Mouse (Mus musculus): Measurements from ENCODE around the gene Mrtfb. TPM values are rescaled to one million over a fixed set of nuclear protein-coding genes. Genes with fewer than 3 reads are reported as not detected.

Gene Mrtfb
- polyA plus RNA-seq, 1 experiment from 2014 or later = 13.1 TPM

DNA sequence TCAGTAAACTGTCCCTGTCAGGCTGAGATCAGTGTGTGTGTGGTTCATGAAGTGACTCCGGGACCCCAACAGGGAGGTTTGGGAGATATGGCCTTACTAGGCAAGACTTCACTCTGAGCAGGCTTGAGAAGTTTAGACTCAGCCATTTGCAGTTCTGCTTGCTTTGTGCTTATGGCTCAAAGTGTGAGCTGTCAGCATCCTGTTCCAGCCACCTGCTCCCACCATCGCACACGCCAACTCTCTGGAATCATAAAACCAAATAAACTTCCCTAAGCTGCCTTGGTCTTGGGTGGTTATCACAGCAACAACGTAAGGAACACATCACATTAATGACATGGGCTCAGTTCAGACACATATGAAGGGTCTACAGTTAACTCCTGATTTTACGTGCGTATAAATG lies 169.5 kb downstream of the Mrtfb start:
- Histone ChIP-seq H3K4me2 (no peak overlapping the region), H3K4me1 (peaks cover 36% of the 10 kb centered on the region), H3K36me3 (no peaks in the 10 kb centered on the region), H3K4me3 (no peak overlapping the region), H3K27ac (replicated peaks) (no peak overlapping the region), H3K9ac (no peak overlapping the region), H3K9me3 (no peaks in the 10 kb centered on the region), H3K27me3 (replicated peaks) (no peaks in the 10 kb centered on the region)
- 69% methylated on average over 6 of the region's 6 CpGs for WGBS
- ATAC-seq (ENCODE audit: extremely low read depth, insufficient number of reproducible peaks, low FRiP score, low TSS enrichment) = no peak

DNA sequence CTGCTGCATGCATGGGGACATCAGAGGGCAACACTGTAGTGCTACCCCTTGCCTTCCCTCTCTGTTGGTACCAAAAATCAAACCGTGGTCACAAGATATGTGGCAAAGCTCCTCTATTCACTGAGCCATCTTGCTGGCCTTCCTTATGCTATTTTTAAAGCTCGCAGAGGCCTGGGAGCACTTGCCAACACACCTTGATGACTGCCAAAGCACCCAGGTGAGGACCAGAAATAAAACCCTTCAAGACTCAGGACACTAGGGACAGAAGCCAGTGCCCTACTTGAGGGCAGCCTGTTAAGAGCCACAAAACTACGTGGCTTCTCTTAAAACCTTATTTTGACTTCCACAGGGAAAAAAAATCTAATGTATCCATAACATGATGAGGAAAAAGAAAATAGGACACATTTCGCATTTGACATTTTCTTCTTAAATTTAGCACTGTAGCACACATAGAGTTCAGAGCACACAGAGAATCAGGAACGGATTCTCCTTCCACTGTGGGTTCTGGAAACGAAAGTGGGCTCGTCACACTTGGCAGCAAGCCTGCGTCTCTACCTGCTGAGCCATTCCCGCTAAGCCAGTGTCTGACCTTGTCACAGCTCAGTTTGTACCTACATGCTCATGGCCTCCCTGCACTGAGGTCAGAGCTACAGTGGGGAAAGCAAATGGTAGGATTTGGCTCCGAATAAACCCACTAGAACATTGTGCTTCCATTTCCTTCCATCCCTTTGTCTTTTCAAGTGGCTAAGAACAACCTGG lies 170.7 kb downstream of the Mrtfb start:
- Histone ChIP-seq H3K4me2 (no peak overlapping the region), H3K36me3 (no peaks in the 10 kb centered on the region), H3K4me3 (no peak overlapping the region), H3K4me1 (peaks cover 45% of the 10 kb centered on the region), H3K9ac (no peak overlapping the region), H3K9me3 (no peaks in the 10 kb centered on the region), H3K27ac (replicated peaks) (no peak overlapping the region), H3K27me3 (replicated peaks) (no peaks in the 10 kb centered on the region)
- WGBS = 65% methylated on average over 10 of the region's 10 CpGs
- ATAC-seq (ENCODE audit: extremely low read depth, insufficient number of reproducible peaks, low FRiP score, low TSS enrichment) = no peak

DNA sequence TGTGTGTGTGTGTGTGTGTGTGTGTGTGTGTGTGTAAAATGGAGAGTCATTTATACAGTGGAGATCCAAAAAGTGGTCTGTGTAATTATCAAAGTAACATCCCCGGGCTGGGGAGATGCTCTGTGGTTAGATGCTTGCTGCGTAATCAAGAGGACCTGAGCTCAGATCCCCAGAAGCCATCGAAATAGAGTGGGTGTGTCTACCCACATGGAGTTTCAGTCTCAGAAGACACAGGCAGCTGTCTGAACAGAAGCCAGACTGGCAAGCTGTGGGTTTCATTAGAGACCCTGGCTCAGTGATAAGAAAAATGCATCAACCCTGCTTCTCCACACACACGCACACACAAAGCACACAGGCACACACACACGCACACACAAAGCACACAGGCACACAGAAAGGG lies 171.8 kb downstream of the Mrtfb start:
- no peak overlapping the region for H3K9ac ChIP-seq
- 66% methylated on average over 5 of the region's 5 CpGs for WGBS
- peaks cover 45% of the 10 kb centered on the region for H3K4me1 ChIP-seq

DNA sequence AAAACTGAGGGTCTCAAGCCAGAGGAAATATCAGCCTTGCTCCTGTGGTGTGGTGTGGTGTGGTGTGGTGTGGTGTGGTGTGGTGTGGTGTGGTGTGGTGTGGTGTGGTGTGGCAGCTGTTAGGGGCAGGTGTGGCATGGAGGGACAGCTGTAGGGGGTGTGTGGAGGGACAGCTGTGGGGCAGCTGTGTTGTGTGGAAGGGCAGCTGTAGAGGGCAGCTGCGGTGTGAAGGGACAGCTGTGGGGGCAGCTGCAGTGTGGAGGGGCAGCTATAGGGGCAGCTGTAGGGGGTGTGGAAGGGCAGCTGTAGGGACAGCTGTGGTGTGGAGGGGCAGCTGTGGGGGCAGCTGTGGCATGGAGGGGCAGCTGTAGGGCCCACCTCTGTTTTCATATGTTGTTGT lies 172.5 kb downstream of the Mrtfb start:
- H3K36me3 ChIP-seq = no peaks in the 10 kb centered on the region
- no peak for ATAC-seq (ENCODE audit: extremely low read depth, insufficient number of reproducible peaks, low FRiP score, low TSS enrichment)
- no peak overlapping the region for H3K4me3 ChIP-seq
- no peak overlapping the region for H3K4me2 ChIP-seq
- no peaks in the 10 kb centered on the region for H3K27me3 ChIP-seq (replicated peaks)
- no peak overlapping the region for H3K9ac ChIP-seq
- no peak overlapping the region for H3K27ac ChIP-seq (replicated peaks)
- no peaks in the 10 kb centered on the region for H3K9me3 ChIP-seq
- peaks cover 41% of the 10 kb centered on the region for H3K4me1 ChIP-seq
- 100% methylated on average over 1 of the region's 1 CpGs for WGBS

More for the DNA sequence above, 171.8 kb downstream of the Mrtfb start:
- no peak for ATAC-seq (ENCODE audit: extremely low read depth, insufficient number of reproducible peaks, low FRiP score, low TSS enrichment)
- H3K27me3 ChIP-seq (replicated peaks) = no peaks in the 10 kb centered on the region
- H3K9me3 ChIP-seq = no peaks in the 10 kb centered on the region
- no peaks in the 10 kb centered on the region for H3K36me3 ChIP-seq
- H3K4me3 ChIP-seq = no peak overlapping the region
- no peak overlapping the region for H3K27ac ChIP-seq (replicated peaks)
- H3K4me2 ChIP-seq = no peak overlapping the region

DNA sequence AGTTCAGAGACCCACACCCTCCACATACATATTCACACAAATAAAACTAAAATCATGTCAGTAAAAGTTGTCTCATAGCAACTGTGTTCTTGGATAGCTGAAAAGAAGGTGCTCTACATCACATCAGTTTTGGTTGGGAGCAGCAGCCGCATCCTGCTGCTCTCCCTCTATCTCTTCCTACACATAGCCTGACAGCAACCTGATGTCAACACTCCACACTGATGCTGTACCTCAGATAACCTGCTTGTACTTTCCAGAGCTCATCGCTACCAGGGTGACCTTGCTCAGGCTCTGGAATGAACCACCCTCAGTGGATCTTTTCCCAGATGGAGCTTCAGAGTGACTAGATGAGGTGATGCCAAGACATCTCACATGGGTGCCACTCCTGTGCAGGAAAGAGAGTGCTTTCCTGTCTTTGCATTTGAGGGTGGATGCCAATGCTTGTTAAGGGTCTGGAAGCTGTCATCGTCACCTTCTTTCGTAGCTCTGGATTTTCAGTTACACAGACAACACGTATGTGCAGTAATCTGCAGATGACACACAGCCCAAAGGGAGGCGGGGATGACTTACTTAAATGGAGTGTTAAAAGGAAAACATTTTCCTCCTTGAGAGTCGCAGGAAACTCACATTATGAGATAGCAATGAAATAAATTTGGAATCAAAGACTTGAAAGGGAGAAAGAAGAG lies 173.8 kb downstream of the Mrtfb start:
- Histone ChIP-seq H3K36me3 (no peaks in the 10 kb centered on the region), H3K4me1 (peaks cover 41% of the 10 kb centered on the region), H3K4me2 (no peak overlapping the region), H3K4me3 (no peak overlapping the region), H3K9me3 (no peaks in the 10 kb centered on the region), H3K27me3 (replicated peaks) (no peaks in the 10 kb centered on the region), H3K9ac (no peak overlapping the region), H3K27ac (replicated peaks) (peak overlapping the region; percentile 66)
- ATAC-seq (ENCODE audit: extremely low read depth, insufficient number of reproducible peaks, low FRiP score, low TSS enrichment) = no peak
- WGBS = 22% methylated on average over 7 of the region's 7 CpGs

DNA sequence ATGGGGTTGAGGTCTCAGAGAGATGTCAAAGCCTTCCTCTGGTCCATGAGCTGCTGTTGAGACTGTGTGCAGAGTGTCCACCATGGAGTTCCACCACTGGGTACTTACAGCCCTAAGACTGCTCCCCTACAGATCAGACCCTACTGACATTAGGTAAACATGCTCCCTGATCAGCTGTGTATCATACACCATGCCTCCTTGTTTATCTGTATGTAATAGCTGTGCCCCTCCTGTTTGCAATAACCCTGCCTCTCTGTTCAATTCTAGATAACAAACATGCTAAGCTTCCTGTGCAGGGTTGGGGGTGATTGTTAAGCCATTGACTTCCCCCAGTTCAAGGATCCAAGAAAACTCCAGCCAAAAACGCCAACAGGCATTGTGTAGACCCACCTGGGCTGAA lies 174.7 kb downstream of the Mrtfb start:
- H3K9ac ChIP-seq = no peak overlapping the region
- H3K27ac ChIP-seq (replicated peaks) = peak overlapping the region; percentile 66
- peaks cover 37% of the 10 kb centered on the region for H3K4me1 ChIP-seq
- 55% methylated on average over 1 of the region's 1 CpGs for WGBS
- H3K36me3 ChIP-seq = no peaks in the 10 kb centered on the region
- no peak overlapping the region for H3K4me3 ChIP-seq
- no peaks in the 10 kb centered on the region for H3K9me3 ChIP-seq
- no peak for ATAC-seq (ENCODE audit: extremely low read depth, insufficient number of reproducible peaks, low FRiP score, low TSS enrichment)
- no peaks in the 10 kb centered on the region for H3K27me3 ChIP-seq (replicated peaks)
- no peak overlapping the region for H3K4me2 ChIP-seq

DNA sequence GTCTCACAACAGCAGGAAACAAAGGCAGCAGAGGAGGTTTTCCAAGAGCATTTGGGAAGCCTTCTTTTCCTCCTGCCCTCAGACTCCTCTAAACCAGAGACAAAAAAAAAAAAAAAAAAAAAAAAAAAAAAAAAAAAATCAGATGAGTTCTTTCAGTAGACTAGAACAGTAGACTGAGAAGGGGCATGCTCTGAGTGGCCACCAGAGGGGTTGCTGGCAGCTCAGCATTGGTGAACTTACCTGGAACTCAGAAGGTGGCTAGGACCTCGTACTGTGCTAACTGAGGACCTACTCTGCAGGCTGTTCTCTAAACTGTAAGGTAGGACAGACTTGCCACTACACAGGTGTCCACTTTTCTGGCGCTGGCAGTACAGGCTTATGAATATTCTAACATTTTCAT lies 179.3 kb downstream of the Mrtfb start:
- Histone ChIP-seq H3K36me3 (no peaks in the 10 kb centered on the region), H3K4me3 (no peak overlapping the region), H3K9ac (no peak overlapping the region), H3K9me3 (no peaks in the 10 kb centered on the region), H3K4me2 (no peak overlapping the region), H3K27me3 (replicated peaks) (no peaks in the 10 kb centered on the region), H3K27ac (replicated peaks) (no peak overlapping the region), H3K4me1 (peaks cover 30% of the 10 kb centered on the region)
- no peak for ATAC-seq (ENCODE audit: extremely low read depth, insufficient number of reproducible peaks, low FRiP score, low TSS enrichment)
- WGBS = 66% methylated on average over 2 of the region's 2 CpGs

DNA sequence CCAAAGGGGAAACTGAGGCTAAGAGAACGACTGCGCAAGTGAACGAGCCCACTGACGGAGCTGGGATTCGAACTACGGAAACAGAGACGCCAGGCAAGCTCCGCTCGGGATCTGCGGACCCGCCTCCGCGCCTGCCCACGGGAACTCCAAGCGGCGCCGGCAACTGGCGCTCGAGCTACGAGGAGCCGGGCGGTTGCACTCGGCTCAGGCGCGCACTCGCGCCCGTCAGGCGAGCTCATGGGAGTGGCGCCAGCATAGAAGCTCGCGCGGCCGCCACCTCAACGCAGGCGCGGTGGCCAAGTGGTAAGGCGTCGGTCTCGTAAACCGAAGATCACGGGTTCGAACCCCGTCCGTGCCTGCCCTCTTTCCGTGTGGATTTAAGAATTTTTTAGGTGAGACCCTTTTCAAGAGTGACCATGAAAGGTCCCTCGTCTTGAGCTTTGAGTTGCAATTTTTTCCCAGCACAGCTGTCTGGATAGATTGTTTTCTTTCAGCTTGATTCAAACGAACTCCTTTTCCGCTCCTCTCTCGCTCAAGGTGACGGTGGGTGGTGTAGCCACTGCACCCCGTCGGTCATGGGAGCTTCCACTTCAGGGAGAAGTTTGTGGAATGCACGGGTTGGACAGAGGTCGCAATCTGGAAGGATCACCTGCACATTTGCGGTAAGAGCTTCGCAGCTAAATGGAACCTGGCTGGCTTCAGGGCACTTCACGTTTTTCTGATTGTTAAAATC lies 180.9 kb downstream of the Mrtfb start:
- H3K36me3 ChIP-seq = no peaks in the 10 kb centered on the region
- peak; percentile 86 for ATAC-seq (ENCODE audit: extremely low read depth, insufficient number of reproducible peaks, low FRiP score, low TSS enrichment)
- H3K4me3 ChIP-seq = peak overlapping the region; percentile 58
- no peaks in the 10 kb centered on the region for H3K27me3 ChIP-seq (replicated peaks)
- H3K4me1 ChIP-seq = peaks cover 19% of the 10 kb centered on the region
- no peaks in the 10 kb centered on the region for H3K9me3 ChIP-seq
- WGBS = under 1% methylated on average over 58 of the region's 58 CpGs
- H3K27ac ChIP-seq (replicated peaks) = peak overlapping the region; percentile 96
- peak overlapping the region; percentile 72 for H3K4me2 ChIP-seq
- peak overlapping the region; percentile 82 for H3K9ac ChIP-seq

DNA sequence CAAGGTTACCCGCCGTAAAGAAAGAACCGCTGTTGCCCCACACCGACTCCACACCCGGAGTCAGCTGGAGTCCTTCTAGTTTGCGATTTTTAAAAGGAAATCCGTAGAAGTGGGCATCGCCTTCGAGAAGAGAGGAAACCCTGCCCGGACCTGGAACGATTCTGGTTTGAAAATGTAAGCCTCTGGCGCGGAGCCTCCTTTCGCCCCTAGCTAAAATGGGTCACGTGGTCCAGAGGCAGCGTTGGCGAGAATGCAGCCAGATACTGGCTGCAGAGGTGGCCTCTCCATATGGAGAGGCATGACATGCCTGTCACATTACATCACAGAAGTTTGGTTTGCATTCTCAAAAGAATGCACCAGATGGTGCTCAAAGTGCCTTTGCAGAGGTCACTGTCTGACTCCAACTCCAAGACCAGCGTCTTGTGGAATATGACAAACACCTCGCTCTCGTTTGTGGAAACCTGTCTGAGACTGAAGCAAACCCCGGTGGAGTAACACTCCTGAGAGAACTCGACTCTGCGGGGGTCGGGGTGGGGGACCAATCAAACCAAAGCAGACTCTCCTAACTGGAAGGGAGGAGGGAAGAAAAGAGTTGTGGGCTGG lies 181.6 kb downstream of the Mrtfb start:
- no peaks in the 10 kb centered on the region for H3K27me3 ChIP-seq (replicated peaks)
- peaks cover 19% of the 10 kb centered on the region for H3K4me1 ChIP-seq
- under 1% methylated on average over 24 of the region's 24 CpGs for WGBS
- H3K27ac ChIP-seq (replicated peaks) = peak overlapping the region; percentile 96
- ATAC-seq (ENCODE audit: extremely low read depth, insufficient number of reproducible peaks, low FRiP score, low TSS enrichment) = peak; percentile 65; the same call in 1 of the 2 replicates
- no peaks in the 10 kb centered on the region for H3K36me3 ChIP-seq
- H3K9me3 ChIP-seq = no peaks in the 10 kb centered on the region
- H3K9ac ChIP-seq = peak overlapping the region; percentile 82
- H3K4me3 ChIP-seq = peak overlapping the region; percentile 58
- peak overlapping the region; percentile 72 for H3K4me2 ChIP-seq

DNA sequence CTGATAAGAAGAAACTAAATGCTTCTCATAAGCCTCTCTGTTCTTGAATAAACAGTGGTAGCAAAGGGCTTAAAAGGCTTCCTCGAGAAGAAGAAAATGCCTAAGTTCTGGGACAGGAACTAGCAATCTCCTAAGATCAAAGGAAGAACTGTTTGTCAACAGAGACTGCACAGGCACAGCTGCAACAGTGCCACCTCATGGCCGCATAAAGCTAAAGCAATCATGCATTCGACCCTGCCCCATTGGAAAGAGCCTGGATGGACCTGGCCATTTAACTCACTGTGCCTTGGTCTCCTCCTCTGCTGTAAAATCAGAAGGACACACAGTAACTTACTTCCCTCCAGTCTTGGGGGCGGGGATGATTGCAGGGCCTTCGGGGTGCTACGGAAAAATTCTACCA lies 184.2 kb downstream of the Mrtfb start:
- Histone ChIP-seq H3K27me3 (replicated peaks) (peaks cover 9% of the 10 kb centered on the region; the same call in 1 of the 2 replicates), H3K27ac (replicated peaks) (no peak overlapping the region), H3K4me3 (no peak overlapping the region), H3K36me3 (no peaks in the 10 kb centered on the region), H3K9ac (no peak overlapping the region), H3K4me1 (peaks cover 19% of the 10 kb centered on the region), H3K9me3 (no peaks in the 10 kb centered on the region), H3K4me2 (no peak overlapping the region)
- 31% methylated on average over 6 of the region's 6 CpGs for whole genome bisulfite sequencing
- ATAC-seq (ENCODE audit: extremely low read depth, insufficient number of reproducible peaks, low FRiP score, low TSS enrichment) = no peak

DNA sequence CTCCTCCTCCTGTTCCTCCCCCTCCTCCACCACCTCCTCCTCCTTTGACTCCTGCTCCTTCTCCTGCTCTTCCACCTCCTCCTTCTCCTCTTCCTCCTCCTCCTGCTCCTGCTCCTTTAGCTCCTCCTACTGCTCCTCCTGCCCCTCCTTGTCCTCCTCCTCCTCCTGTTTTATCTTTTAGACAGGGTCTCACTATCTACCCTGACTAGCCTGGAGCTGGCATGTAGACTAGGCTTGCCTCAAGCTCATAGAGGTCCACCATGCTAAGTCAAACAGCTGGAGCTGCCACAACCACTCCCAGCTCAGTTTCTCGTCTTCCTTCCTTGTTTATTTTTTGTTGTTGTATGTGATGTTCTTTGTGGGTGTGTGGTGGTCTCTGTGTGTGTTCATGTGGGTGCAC lies 187.5 kb downstream of the Mrtfb start:
- 50% methylated on average over 1 of the region's 1 CpGs for WGBS
- H3K36me3 ChIP-seq = no peaks in the 10 kb centered on the region
- H3K9me3 ChIP-seq = no peaks in the 10 kb centered on the region
- H3K4me1 ChIP-seq = peaks cover 13% of the 10 kb centered on the region
- ATAC-seq (ENCODE audit: extremely low read depth, insufficient number of reproducible peaks, low FRiP score, low TSS enrichment) = no peak
- no peak overlapping the region for H3K4me3 ChIP-seq
- no peak overlapping the region for H3K27ac ChIP-seq (replicated peaks)
- peaks cover 10% of the 10 kb centered on the region; the same call in 1 of the 2 replicates for H3K27me3 ChIP-seq (replicated peaks)
- H3K9ac ChIP-seq = no peak overlapping the region
- no peak overlapping the region for H3K4me2 ChIP-seq

Data from heart, embryonic 13.5 days (tissue).